Mouse (Mus musculus) liver, embryonic 16.5 days (tissue): ENCODE results near the gene Gm42715. TPM values are rescaled to one million over a fixed set of nuclear protein-coding genes. Genes with fewer than 3 reads are reported as not detected.
"Not testable (repeated sequence)": the region's sequence is repeated elsewhere in the genome, so short reads cannot be mapped to it uniquely, and the experiment has no call there.

Source experiments
- ATAC-seq: fragments of 200-750 bp; cut with Nextera tagmentation; 2 replicates; pipeline ENCODE4 v1.8.0; 2017; ENCODE audit warnings: low read depth, mild to moderate bottlenecking, moderate number of reproducible peaks, moderate library complexity
- H3K27ac ChIP-seq: fragments of 300-500 bp; sonication (generic); 2 replicates; pipeline ENCODE4 v1.5.1; 2014; ENCODE audit warnings: mild to moderate bottlenecking, low read length
- H3K27me3 ChIP-seq: fragments of 300-500 bp; sonication (generic); 2 replicates; pipeline ENCODE4 v1.6.1; 2014; ENCODE audit warnings: low read depth, low read length, mixed read lengths; ENCODE audit not compliant: control insufficient read depth, insufficient read depth
- H3K36me3 ChIP-seq: fragments of 300-500 bp; sonication (generic); 2 replicates; pipeline ENCODE4 v1.6.1; 2014; ENCODE audit warnings: mild to moderate bottlenecking; ENCODE audit not compliant: control insufficient read depth, insufficient read depth
- H3K4me1 ChIP-seq: fragments of 300-500 bp; sonication (generic); 2 replicates; pipeline ENCODE4 v1.6.1; 2014; ENCODE audit warnings: low read depth, low read length, mixed read lengths; ENCODE audit not compliant: control insufficient read depth
- H3K4me2 ChIP-seq: fragments of 300-500 bp; sonication (generic); 2 replicates; pipeline ENCODE4 v1.6.1; 2014; ENCODE audit warnings: low read depth, low read length, mixed read lengths
- H3K4me3 ChIP-seq: fragments of 300-500 bp; sonication (generic); 2 replicates; pipeline ENCODE4 v1.5.1; 2014; ENCODE audit warnings: low read depth, mild to moderate bottlenecking, low read length
- H3K9ac ChIP-seq: fragments of 300-500 bp; sonication (generic); 2 replicates; pipeline ENCODE4 v1.6.1; 2014; ENCODE audit warnings: low read depth, low read length
- H3K9me3 ChIP-seq: fragments of 300-500 bp; sonication (generic); replicated peaks from 2 replicates; pipeline ENCODE4 v1.6.1; 2016; ENCODE audit warnings: low read length; ENCODE audit not compliant: control insufficient read depth
- WGBS: fragments of 180-500 bp; shearing (Covaris S2); extraction: QIAGEN DNeasy Blood & Tissue Kit; methylation state at CpG from one replicate; pipeline ENCODE4 v1.1.7; 2014; ENCODE audit not compliant: insufficient replicate concordance; 5-methylcytosine and 5-hydroxymethylcytosine counted together
- polyA plus RNA-seq: library from polyadenylated mRNA; unstranded; fragments of >200 nt; fragmentation: Nextera tagmentation; extraction: Ambion mirVana; gene quantifications from 2 replicates; pipeline ENCODE4 v1.2.1, GENCODE M21; 2015

Gene Gm42715
- polyA plus RNA-seq, 1 experiment from 2014 or later = 5.5 TPM

GRCm38 (mm10) chr7:127489982-127490381 is 29.4 kb upstream of the Gm42715 start:
- no peaks in the 10 kb centered on the region for H3K27me3 ChIP-seq
- no peak overlapping the region for H3K4me2 ChIP-seq
- no peak overlapping the region for H3K27ac ChIP-seq
- 0 out of 2 replicates have a peak, but pooled peaks have one; percentile 19 for ATAC-seq
- 80% methylated on average over 7 of the region's 7 CpGs for WGBS
- H3K36me3 ChIP-seq = peaks cover 48% of the 10 kb centered on the region
- H3K9me3 ChIP-seq = no peaks in the 10 kb centered on the region
- H3K4me3 ChIP-seq = no peak overlapping the region
- no peak overlapping the region for H3K9ac ChIP-seq
- H3K4me1 ChIP-seq = no peaks in the 10 kb centered on the region; the same call in 1 of the 2 replicates

GRCm38 (mm10) chr7:127491846-127492245 is 27.5 kb upstream of the Gm42715 start:
- H3K27ac ChIP-seq = no peak overlapping the region
- H3K36me3 ChIP-seq = peaks cover 39% of the 10 kb centered on the region
- H3K4me3 ChIP-seq = no peak overlapping the region
- no peaks in the 10 kb centered on the region; the same call in 1 of the 2 replicates for H3K4me1 ChIP-seq
- no peak for ATAC-seq
- WGBS = 90% methylated on average over 3 of the region's 3 CpGs
- no peak overlapping the region for H3K9ac ChIP-seq
- no peak overlapping the region for H3K4me2 ChIP-seq
- H3K27me3 ChIP-seq = no peaks in the 10 kb centered on the region
- H3K9me3 ChIP-seq = no peaks in the 10 kb centered on the region

DNA sequence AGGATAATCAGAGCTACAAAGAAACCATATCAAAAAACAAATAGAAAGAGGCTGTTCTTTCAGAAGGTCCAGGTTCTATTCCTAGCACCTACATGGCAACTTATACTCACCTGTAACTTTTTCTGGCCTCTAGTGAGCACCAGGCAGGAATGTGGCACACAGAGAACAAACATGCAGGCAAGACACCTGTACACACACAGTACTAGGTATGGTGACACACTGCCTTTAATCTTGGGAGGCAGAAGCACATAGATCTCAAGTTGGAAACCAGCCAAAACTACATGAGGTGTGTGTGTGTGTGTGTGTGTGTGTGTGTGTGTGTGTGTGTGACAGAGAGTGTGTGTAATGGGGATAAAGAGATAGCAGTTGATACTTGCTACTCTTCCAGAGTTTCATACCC is 24.7 kb upstream of the Gm42715 start:
- H3K9me3 ChIP-seq = no peaks in the 10 kb centered on the region
- no peak overlapping the region for H3K27ac ChIP-seq
- H3K27me3 ChIP-seq = no peaks in the 10 kb centered on the region
- H3K4me2 ChIP-seq = no peak overlapping the region
- peaks cover 4% of the 10 kb centered on the region for H3K4me1 ChIP-seq
- H3K4me3 ChIP-seq = no peak overlapping the region
- H3K36me3 ChIP-seq = peaks cover 19% of the 10 kb centered on the region
- ATAC-seq = no peak
- no peak overlapping the region for H3K9ac ChIP-seq

GRCm38 (mm10) chr7:127497382-127497781 is 22.0 kb upstream of the Gm42715 start:
- peaks cover 4% of the 10 kb centered on the region for H3K4me1 ChIP-seq
- peak; percentile 66 for ATAC-seq

DNA sequence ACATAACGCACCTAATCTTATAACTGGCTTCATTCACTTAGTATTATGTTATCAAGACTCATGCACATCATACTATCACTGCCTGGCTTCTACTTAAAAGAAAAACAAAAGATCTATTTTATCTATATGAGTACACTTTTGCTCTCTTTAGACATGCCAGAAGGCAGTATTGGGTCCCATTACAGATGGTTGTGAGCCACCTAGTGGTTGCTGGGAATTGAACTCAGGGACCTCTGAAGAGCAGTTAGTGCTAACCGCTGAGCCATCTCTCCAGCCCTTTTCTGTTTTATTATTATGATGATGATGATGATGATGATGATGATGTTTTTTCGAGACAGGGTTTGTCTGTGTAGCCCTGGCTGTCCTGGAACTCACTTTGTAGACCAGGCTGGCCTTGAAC is 21.0 kb upstream of the Gm42715 start:
- ATAC-seq = peak; percentile 48; the same call in 1 of the 2 replicates

More at GRCm38 (mm10) chr7:127497382-127497781, 22.0 kb upstream of the Gm42715 start:
- H3K4me3 ChIP-seq = no peak overlapping the region
- H3K36me3 ChIP-seq = no peaks in the 10 kb centered on the region
- H3K27me3 ChIP-seq = no peaks in the 10 kb centered on the region
- WGBS = 68% methylated on average over 2 of the region's 2 CpGs
- no peak overlapping the region for H3K9ac ChIP-seq
- H3K4me2 ChIP-seq = no peak overlapping the region
- H3K9me3 ChIP-seq = no peaks in the 10 kb centered on the region
- 0 out of 2 replicates have a peak overlapping the region, but pooled peaks have one; percentile 21 for H3K27ac ChIP-seq

GRCm38 (mm10) chr7:127508291-127508690 is 11.1 kb upstream of the Gm42715 start:
- ATAC-seq = no peak
- WGBS = 86% methylated on average over 3 of the region's 3 CpGs
- peaks cover 11% of the 10 kb centered on the region for H3K4me1 ChIP-seq
- H3K9ac ChIP-seq = no peak overlapping the region
- no peaks in the 10 kb centered on the region for H3K27me3 ChIP-seq
- no peak overlapping the region for H3K27ac ChIP-seq
- H3K9me3 ChIP-seq = no peaks in the 10 kb centered on the region
- H3K4me3 ChIP-seq = no peak overlapping the region
- no peak overlapping the region for H3K4me2 ChIP-seq
- no peaks in the 10 kb centered on the region for H3K36me3 ChIP-seq

More for the DNA sequence above, 21.0 kb upstream of the Gm42715 start:
- Histone ChIP-seq H3K4me1 (peaks cover 4% of the 10 kb centered on the region), H3K4me2 (no peak overlapping the region), H3K36me3 (no peaks in the 10 kb centered on the region), H3K4me3 (no peak overlapping the region), H3K27ac (no peak overlapping the region), H3K9me3 (no peaks in the 10 kb centered on the region), H3K9ac (no peak overlapping the region), H3K27me3 (no peaks in the 10 kb centered on the region)
- 45% methylated on average over 3 of the region's 3 CpGs for WGBS

DNA sequence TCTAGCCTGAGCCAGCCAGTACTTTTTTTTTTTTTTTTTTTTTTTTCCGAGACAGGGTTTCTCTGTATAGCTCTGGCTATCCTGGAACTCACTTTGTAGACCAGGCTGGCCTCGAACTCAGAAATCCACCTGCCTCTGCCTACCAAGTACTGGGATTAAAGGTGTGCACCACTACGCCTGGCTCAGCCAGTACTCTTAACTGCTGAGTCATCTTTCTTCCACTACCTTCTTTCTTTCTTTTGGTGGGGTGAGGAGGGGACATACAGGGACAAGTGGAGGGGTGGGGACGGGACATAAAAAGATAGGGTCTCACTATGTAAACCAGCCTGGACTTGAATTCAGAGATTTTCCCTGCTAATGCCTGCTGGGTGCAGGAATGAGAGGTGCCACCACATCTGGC is 9.6 kb upstream of the Gm42715 start:
- H3K4me2 ChIP-seq, H3K9me3 ChIP-seq, H3K9ac ChIP-seq, H3K27ac ChIP-seq, H3K4me3 ChIP-seq, H3K36me3 ChIP-seq, H3K27me3 ChIP-seq, ATAC-seq: not testable (repeated sequence)
- peaks cover 20% of the 10 kb centered on the region for H3K4me1 ChIP-seq
- WGBS = 58% methylated on average over 3 of the region's 4 CpGs

GRCm38 (mm10) chr7:127511241-127511640 is 8.1 kb upstream of the Gm42715 start:
- WGBS = 36% methylated on average over 8 of the region's 8 CpGs
- H3K9ac ChIP-seq = peak overlapping the region; percentile 50; the same call in 1 of the 2 replicates

DNA sequence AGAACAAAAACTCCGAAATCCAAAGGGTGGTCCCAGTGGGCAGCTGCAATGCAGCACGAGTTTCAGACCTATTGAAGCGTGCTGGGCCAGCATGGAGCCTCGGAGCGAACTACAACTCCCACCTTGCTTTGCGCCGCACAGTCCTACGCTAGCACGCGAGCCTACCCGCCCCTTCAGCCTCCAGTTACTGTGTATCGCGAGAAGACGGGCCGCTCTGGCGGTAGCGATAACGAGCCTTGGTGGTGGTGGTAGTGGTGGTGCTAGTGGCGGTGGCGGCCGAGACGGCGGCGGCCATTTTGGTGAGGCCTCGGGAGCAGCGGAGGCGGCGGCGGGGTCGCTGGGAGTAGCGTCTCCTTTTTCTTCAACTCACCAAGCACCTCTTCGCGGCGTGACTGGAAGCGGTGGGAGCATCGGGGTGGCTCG is 7.6 kb upstream of the Gm42715 start, which contains the start of gene Srcap:
TSS of gene Srcap (plus strand) at position 176 of the 423 bp plus-strand sequence.
- under 1% methylated on average over 37 of the region's 37 CpGs for WGBS

More at GRCm38 (mm10) chr7:127511241-127511640, 8.1 kb upstream of the Gm42715 start:
- H3K36me3 ChIP-seq = peaks cover 8% of the 10 kb centered on the region
- peaks cover 20% of the 10 kb centered on the region for H3K4me1 ChIP-seq
- H3K9me3 ChIP-seq = no peaks in the 10 kb centered on the region
- H3K4me2 ChIP-seq = peak overlapping the region; percentile 83
- ATAC-seq = no peak
- peak overlapping the region; percentile 99 for H3K27ac ChIP-seq
- H3K4me3 ChIP-seq = peak overlapping the region; percentile 98
- H3K27me3 ChIP-seq = no peaks in the 10 kb centered on the region

More for the DNA sequence above, 7.6 kb upstream of the Gm42715 start, which contains the start of gene Srcap:
- Histone ChIP-seq H3K4me3 (peak within 1 kb of the TSS; percentile 98), H3K9me3 (no peaks in the 10 kb centered on the region), H3K36me3 (peaks cover 11% of the 10 kb centered on the region), H3K9ac (peak within 1 kb of the TSS; percentile 92), H3K4me2 (peak within 1 kb of the TSS; percentile 83), H3K4me1 (peaks cover 20% of the 10 kb centered on the region), H3K27me3 (no peaks in the 10 kb centered on the region), H3K27ac (peak within 1 kb of the TSS; percentile 99)
- ATAC-seq = peak; percentile 95
